Mouse (Mus musculus) neutrophil, adult 5-6 weeks (primary cell): ENCODE data around the gene Scaf8. TPM values are rescaled to one million over a fixed set of nuclear protein-coding genes. Genes with fewer than 3 reads are reported as not detected.
"Not testable (repeated sequence)": the region's sequence is repeated elsewhere in the genome, so short reads cannot be mapped to it uniquely, and the experiment has no call there.

Experiments used
- ATAC-seq: fragments of 151-379, 151-347 bp; 2 replicates; pipeline ENCODE4 v1.8.0; 2017; ENCODE audit warnings: mild to moderate bottlenecking, moderate TSS enrichment; ENCODE audit not compliant: insufficient number of reproducible peaks, poor library complexity, low FRiP score, severe bottlenecking; ENCODE audit errors: extremely low read depth
- total RNA-seq: library from RNA; stranded (forward); fragments of 200-1000 nt; gene quantifications from 2 replicates; pipeline ENCODE4 v1.2.3, GENCODE M21; 2017

The Scaf8 gene
- 86.3 and 88.1 TPM in 2 replicates for total RNA-seq

DNA sequence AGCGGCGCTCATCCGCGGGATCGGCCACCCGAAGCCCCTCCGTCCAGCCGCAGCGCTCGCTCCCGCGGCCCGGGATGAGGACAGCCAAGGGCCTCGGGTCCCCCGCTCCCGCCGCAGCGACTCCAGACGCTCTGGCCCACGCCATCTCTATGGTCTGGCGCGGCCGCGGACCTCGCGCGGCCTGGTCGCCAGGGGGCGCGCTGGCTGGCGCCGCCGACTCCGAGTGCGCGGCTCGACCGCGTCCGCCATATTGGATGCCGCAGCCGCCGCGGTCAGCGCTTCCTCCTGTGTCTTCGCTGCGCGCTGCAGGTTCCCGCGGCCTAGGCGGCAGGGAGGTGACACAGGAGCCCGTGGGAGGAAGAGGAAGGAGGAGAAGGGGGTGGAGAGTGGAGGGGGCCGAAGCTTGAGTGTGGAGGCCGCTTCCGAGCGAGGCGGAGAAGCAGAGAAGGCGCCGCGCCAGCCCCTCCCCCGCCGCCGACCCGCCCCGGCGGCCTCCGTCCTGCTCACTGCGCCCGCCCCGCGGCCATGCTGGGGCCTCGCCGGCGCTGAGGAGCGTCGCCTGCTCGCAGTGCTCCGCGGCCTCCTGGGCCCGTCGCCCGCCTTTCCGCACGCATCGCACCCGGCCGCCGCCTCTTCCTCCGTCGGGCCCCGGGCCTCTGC lies at the start of gene Scaf8:
Gene Scaf8 (plus strand): TSS at position 253 of the 660 bp plus-strand sequence.
- peak; percentile 90 for ATAC-seq

DNA sequence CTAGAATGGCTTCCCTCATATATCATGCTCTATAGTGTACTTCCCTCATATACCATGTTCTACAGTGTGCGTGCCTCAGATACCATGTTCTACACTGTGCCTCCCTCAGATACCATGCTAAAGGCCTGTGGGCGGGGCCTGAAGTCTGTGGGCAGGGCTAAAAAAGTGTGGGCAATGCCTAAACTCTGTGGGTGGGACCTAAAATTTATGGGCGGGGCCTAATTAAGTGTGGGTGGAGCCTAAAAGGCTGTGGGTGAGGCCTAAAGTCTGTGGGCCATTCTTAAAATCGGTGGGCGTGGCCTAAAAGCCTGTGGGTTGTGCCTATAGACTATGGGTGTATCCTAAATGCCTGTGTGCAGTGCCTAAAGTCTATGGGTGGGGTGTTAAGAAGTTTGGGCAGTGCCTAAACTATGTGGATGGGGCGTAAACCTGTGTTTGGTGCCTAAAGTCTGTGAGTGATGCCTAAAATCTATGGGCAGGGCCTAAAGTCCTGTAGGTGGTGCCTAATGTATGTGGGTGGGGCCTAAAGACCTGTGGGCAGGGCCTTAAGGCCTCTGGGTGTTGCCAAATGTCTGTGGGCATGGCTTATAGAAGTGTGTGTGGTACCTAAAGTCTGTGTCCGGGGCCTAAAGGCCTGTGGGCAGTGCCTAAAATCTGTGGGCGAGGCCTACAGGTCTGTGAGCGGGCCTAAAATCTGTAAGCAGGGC lies 39.5 kb upstream of the Scaf8 start:
- no peak for ATAC-seq

DNA sequence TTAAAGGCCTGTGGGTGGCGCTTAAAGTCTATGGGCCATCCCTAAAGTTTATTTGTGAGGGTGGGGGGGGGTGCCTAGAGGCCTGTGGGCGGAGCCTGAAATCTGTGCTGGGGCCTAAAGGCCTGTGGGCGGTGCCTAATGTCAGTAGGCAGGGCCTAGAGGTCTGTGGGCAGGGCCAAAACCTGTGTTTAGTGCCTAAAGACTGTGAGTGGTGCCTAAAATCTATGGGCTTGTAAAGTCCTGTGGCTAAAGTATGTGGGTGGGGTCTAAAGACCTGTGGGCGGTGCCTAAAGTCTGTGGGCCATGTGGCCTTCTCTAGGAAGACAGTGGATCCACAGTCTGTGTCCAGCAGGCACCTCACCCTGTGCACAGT lies 38.9 kb upstream of the Scaf8 start:
- no peak for ATAC-seq

DNA sequence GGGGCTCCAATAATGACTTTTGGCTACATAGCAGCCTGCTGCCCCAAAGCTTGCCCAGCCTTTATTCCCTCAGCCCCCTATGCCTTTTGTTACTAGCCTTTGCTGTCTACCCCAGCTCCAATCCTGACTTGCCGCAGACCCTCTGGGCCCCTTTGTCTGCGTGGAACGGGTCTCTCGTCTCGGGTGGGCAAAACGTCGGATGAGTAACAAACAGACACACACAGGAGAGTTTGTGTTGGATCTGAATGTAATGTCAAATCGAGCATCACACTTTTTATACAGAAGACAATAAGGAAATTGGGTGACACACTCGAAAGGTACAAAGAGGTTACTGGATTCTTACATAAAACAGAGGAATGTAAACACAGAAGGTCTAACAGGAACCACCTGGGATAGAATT lies 36.8 kb upstream of the Scaf8 start:
- not testable (repeated sequence) for ATAC-seq

DNA sequence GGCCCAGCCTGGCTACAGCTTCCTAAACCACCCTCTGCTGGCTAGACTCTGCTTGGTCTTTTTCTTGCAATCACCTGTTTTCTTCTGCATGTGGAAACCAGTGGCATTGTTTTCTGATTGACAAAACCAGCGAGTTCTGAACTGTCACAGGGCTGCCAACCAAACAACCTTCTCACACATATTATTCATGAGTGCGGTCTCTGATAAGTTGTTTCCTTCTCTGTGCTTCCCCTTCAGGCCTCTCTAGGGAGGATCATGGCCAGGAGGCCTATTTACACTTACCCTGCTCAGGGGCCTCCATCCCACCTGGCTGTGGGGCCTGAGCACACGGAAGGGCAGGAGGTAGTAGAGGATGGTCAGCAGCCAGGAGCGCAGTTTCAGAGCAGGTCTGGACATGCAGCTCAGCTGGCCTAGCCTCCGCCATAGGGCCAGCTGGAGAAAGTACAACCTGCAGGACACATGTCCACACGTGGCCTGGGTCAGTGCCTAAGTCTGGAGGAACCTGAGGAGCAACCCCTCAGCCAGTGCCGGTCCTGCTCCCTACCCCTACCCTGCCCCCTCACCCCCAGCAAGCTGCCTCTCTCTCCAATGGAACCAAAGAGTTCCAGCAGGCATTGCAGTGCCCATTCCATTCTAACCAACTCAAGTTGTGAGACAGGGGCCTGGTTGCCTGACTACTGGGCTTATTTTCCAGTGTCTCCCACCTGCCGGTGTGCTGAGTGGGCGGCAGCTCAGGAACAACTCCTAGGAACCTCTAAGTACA lies 34.0 kb upstream of the Scaf8 start:
- peak; percentile 24 for ATAC-seq

GRCm38 (mm10) chr17:3081512-3082100 lies 33.2 kb upstream of the Scaf8 start:
- peak; percentile 28 for ATAC-seq

GRCm38 (mm10) chr17:3082125-3082755 lies 32.5 kb upstream of the Scaf8 start:
- peak; percentile 6 for ATAC-seq

GRCm38 (mm10) chr17:3082756-3083749 lies 31.7 kb upstream of the Scaf8 start:
- not testable (repeated sequence) for ATAC-seq

DNA sequence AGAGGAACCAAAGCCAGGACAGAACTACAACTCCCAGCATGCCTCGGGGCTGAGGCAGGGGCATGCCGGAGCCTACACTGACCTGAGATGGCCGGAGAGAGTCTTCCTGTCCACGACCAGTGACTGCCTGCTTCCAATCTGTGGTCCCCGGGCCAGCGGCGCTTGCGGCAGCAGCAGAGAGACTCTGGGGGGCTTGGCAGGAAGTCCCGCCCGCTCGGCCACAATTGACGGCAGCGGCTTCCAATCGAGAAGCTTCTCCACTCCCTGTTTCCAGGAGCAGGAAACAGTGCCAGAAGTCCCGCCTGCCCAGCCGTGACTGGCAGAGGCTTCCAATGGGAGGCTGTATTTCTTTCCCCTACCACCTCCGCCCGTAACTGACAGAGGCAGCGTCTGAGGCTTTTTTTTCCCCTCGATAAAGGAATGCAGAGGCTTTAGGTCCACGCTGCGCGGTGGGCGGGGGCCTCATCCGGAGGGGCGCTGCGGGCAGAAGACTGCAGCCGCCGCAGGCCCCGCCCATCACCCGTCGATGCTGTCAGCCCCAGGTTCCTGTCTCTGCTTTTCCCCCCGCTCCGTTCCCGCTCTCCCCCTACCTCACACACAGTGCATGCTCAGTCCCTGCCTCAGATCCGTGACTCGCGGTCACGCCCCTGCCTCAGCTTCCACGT lies 30.8 kb upstream of the Scaf8 start:
- peak; percentile 7 for ATAC-seq

GRCm38 (mm10) chr17:3084551-3084930 lies 30.2 kb upstream of the Scaf8 start:
- no peak for ATAC-seq

DNA sequence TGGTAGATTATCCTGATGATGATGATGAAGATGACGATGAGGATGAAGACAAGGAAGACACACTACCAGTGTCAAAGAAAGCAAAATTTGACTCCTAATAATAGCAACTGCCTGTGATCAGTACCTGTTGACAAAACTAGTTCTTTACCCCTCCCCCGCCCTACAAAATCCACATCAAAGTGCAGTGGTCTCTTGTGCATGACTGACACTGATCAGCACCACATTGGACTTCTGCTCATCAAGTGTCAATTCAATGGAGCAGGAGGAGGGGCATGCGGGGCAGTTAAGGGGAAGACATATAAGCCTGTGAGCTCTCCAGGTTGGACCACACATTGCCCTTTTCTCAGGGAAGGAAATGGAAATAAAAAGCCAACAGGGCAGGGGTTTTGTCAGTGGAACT lies 29.6 kb upstream of the Scaf8 start:
- ATAC-seq, result no peak

DNA sequence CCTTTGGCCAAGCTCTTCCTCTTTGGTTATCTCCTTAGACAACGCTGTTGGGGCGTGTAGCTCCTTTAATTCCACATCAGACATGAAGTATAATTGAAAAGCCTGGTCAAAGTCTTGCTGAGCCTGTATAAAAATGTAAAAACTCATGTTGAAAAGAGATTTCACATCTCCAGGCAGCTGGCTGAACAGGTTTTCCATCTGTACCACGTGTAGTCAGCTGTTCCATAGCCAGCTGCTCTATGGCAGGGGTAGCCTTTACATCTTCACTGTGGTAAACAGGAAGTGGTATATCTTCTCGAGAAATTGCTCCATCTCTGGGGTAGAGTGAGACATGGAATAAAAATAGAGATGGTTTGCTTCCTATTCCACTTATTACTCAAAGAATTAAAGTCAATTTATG lies 22.1 kb upstream of the Scaf8 start:
- peak; percentile 51; the same call in 1 of the 2 replicates for ATAC-seq

GRCm38 (mm10) chr17:3099273-3099672 lies 15.5 kb upstream of the Scaf8 start:
- not testable (repeated sequence) for ATAC-seq

GRCm38 (mm10) chr17:3102336-3103165 lies 12.2 kb upstream of the Scaf8 start:
- ATAC-seq, result peak; percentile 95

DNA sequence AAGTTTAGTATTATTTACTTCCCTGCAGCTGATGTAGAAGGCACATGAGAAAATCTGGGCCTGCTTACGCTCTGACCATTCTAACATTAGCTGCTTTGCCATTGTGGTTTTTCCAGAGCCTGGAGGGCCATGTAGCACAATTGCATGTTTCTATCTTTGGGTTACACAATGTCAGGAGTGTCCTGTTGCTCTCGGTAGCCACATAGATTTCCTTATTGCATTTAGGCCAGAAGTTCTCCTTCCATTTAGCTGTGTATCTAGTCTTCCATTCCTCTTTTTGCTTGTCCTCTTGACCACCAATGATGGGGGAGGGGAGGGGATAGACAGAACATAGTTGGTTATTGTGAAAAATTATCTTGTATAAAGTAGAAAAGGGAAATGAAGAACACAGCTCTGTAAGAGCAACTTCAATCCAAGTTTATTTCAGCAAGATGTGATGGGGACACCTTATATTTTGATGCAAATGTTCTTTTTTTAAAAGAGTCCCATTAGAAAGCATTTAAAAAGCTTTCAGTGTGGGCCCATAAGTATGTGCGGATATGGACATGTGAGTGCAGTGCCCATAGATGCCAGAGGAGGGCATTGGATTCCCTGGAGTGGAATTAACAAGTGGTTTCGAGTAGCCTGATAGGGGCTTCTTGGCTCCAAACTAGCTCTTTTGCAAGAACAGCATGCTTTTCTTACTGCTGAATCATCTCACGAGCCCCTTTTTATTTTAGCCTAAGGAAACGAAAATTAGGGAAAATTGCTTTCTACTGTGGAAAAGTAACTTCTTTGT lies 10.4 kb upstream of the Scaf8 start:
- ATAC-seq, result no peak

GRCm38 (mm10) chr17:3105022-3105421 lies 9.8 kb upstream of the Scaf8 start:
- ATAC-seq, result no peak
